Mouse (Mus musculus) retina, postnatal 7 days (tissue): ENCODE results near the gene Tsen54.

Experiments used
- DNase-seq: peaks from one replicate; pipeline ENCODE4 v3.0.0-alpha.2; 2012; ENCODE audit warnings: low read depth, low spot score

Tsen54 gene

GRCm38 (mm10) chr11:115814605-115815450 is at the start of gene Tsen54:
Gene Tsen54, plus strand, starts transcription at chr11:115814724.
- DNase-seq = peak; percentile 70

GRCm38 (mm10) chr11:115765103-115765606 is 49.4 kb upstream of the Tsen54 start, which contains the start of gene Tmem94:
Gene Tmem94, plus strand, starts transcription at chr11:115765433.
- DNase-seq = peak; percentile 99

- DNase-seq = no peak
Measured at GRCm38 (mm10) chr11:115765607-115766141, 48.9 kb upstream of the Tsen54 start.

- no peak for DNase-seq
Measured at GRCm38 (mm10) chr11:115766356-115766943, 48.1 kb upstream of the Tsen54 start.

- no peak for DNase-seq
Measured at GRCm38 (mm10) chr11:115766981-115767380, 47.5 kb upstream of the Tsen54 start.

- no peak for DNase-seq
Measured at GRCm38 (mm10) chr11:115768896-115769295, 45.6 kb upstream of the Tsen54 start.

- DNase-seq = no peak
Measured at GRCm38 (mm10) chr11:115774653-115775052, 39.9 kb upstream of the Tsen54 start.

- no peak for DNase-seq
Measured at GRCm38 (mm10) chr11:115775821-115776665, 38.5 kb upstream of the Tsen54 start.

- DNase-seq = no peak
Measured at GRCm38 (mm10) chr11:115776954-115777353, 37.6 kb upstream of the Tsen54 start.

- DNase-seq = no peak
Measured at GRCm38 (mm10) chr11:115777487-115778335, 36.8 kb upstream of the Tsen54 start.

GRCm38 (mm10) chr11:115779038-115779571 is 35.4 kb upstream of the Tsen54 start:
- no peak for DNase-seq

GRCm38 (mm10) chr11:115780141-115781070 is 34.1 kb upstream of the Tsen54 start:
- no peak for DNase-seq

- no peak for DNase-seq
Measured at GRCm38 (mm10) chr11:115786473-115786872, 28.1 kb upstream of the Tsen54 start.

GRCm38 (mm10) chr11:115789787-115790186 is 24.7 kb upstream of the Tsen54 start:
- DNase-seq = no peak

GRCm38 (mm10) chr11:115791919-115792318 is 22.6 kb upstream of the Tsen54 start:
- no peak for DNase-seq

- DNase-seq = no peak
Measured at GRCm38 (mm10) chr11:115792353-115792752, 22.2 kb upstream of the Tsen54 start.

- no peak for DNase-seq
Measured at GRCm38 (mm10) chr11:115796898-115797297, 17.6 kb upstream of the Tsen54 start.

- DNase-seq = no peak
Measured at GRCm38 (mm10) chr11:115797665-115798064, 16.9 kb upstream of the Tsen54 start.

- DNase-seq = no peak
Measured at GRCm38 (mm10) chr11:115800981-115801380, 13.5 kb upstream of the Tsen54 start.
